Mouse (Mus musculus) spleen, postnatal 4 days (tissue): ENCODE measurements around the gene Zfr2.

Experiments
- DNase-seq, 2 experiments: peaks; one replicate each; pipeline ENCODE4 v3.0.0; 2022; ENCODE audit warnings: low spot score in 2 of 2

Gene Zfr2

GRCm38 (mm10) chr10:81247804-81248203, 14.8 kb downstream of the Zfr2 start:
- DNase-seq, result no peak

- DNase-seq, result no peak
Observed at GRCm38 (mm10) chr10:81249442-81249841, 16.5 kb downstream of the Zfr2 start.

GRCm38 (mm10) chr10:81252424-81253419, 19.8 kb downstream of the Zfr2 start, which contains the start of gene Matk:
TSS of gene Matk (plus strand) at chr10:81252935.
- DNase-seq, result no peak

- DNase-seq, result no peak
Observed at GRCm38 (mm10) chr10:81254886-81255285, 21.9 kb downstream of the Zfr2 start.

GRCm38 (mm10) chr10:81257158-81258039, 24.4 kb downstream of the Zfr2 start:
- DNase-seq, result peak in 1 of 2 experiments; percentile 37

- DNase-seq, result no peak
Observed at GRCm38 (mm10) chr10:81259225-81259884, 26.4 kb downstream of the Zfr2 start.

GRCm38 (mm10) chr10:81261025-81261424, 28.1 kb downstream of the Zfr2 start:
- DNase-seq, result no peak

GRCm38 (mm10) chr10:81265540-81265939, 32.6 kb downstream of the Zfr2 start:
- DNase-seq, result no peak

GRCm38 (mm10) chr10:81266211-81267105, 33.5 kb downstream of the Zfr2 start, which contains the start of the genes Mrpl54 and Apba3:
TSS of gene Mrpl54 (minus strand) at chr10:81266934.
TSS of gene Apba3 (plus strand) at chr10:81266960.
- peak; percentile 96 to 99 for DNase-seq

GRCm38 (mm10) chr10:81268056-81268455, 35.1 kb downstream of the Zfr2 start:
- DNase-seq, result peak; percentile 60 to 78

- no peak for DNase-seq
Observed at GRCm38 (mm10) chr10:81268643-81269412, 35.9 kb downstream of the Zfr2 start.

- no peak for DNase-seq
Observed at GRCm38 (mm10) chr10:81272356-81272755, 39.4 kb downstream of the Zfr2 start.

GRCm38 (mm10) chr10:81273842-81274241, 40.9 kb downstream of the Zfr2 start:
- DNase-seq, result no peak

GRCm38 (mm10) chr10:81277676-81278075, 44.7 kb downstream of the Zfr2 start:
- DNase-seq, result no peak

- no peak for DNase-seq
Observed at GRCm38 (mm10) chr10:81279496-81279895, 46.5 kb downstream of the Zfr2 start.

GRCm38 (mm10) chr10:81284189-81284588, 51.2 kb downstream of the Zfr2 start:
- no peak for DNase-seq

- no peak for DNase-seq
Observed at GRCm38 (mm10) chr10:81284719-81285118, 51.8 kb downstream of the Zfr2 start.

- DNase-seq, result peak; percentile 90 to 97
Observed at GRCm38 (mm10) chr10:81285694-81286450, 52.9 kb downstream of the Zfr2 start.

- DNase-seq, result no peak
Observed at GRCm38 (mm10) chr10:81286586-81286985, 53.6 kb downstream of the Zfr2 start.
